Mouse (Mus musculus) embryonic stem cell, embryonic (primary cell): ENCODE results near the gene Abca12.

ENCODE experiments used
- CTCF ChIA-PET, 4 experiments: fragments of 300-600 bp in 2 of 4; fragments of 350-600 bp in 2 of 4; sonication (Branson Sonifier 250); formaldehyde crosslinking; loops; one replicate each; lab custom pipeline; 2022; ENCODE audit warnings: inconsistent platforms in 2 of 4; lab: Charles Lee
- POLR2A ChIA-PET, 4 experiments: fragments of 300-600 bp in 2 of 4; fragments of 350-600 bp in 2 of 4; sonication (Branson Sonifier 250); formaldehyde crosslinking; loops; one replicate each; lab custom pipeline; 2022; ENCODE audit warnings: antibody characterized with exemption in 4 of 4, inconsistent platforms in 1 of 4; lab: Charles Lee

Abca12 gene

GRCm38 (mm10) chr1:71341370-71342260 lies 73.1 kb downstream of the Abca12 start:
- ChIA-PET CTCF (no interaction called here), POLR2A (no interaction called here)

- CTCF ChIA-PET: no interaction called here
- POLR2A ChIA-PET: no interaction called here
Observed at GRCm38 (mm10) chr1:71338548-71339340, 76.0 kb downstream of the Abca12 start.

- ChIA-PET POLR2A (no interaction called here), CTCF (no interaction called here)
Observed at GRCm38 (mm10) chr1:71330349-71330748, 84.4 kb downstream of the Abca12 start.

- POLR2A ChIA-PET: no interaction called here
Observed at GRCm38 (mm10) chr1:71312171-71312570, 102.5 kb downstream of the Abca12 start.

GRCm38 (mm10) chr1:71310614-71311013 lies 104.1 kb downstream of the Abca12 start:
- CTCF ChIA-PET: no interaction called here

More at GRCm38 (mm10) chr1:71312171-71312570, 102.5 kb downstream of the Abca12 start:
- CTCF ChIA-PET: no interaction called here

GRCm38 (mm10) chr1:71307362-71307761 lies 107.3 kb downstream of the Abca12 start:
- CTCF ChIA-PET: no interaction called here
- POLR2A ChIA-PET: interaction anchor here in 1 of 4 experiments (0.6 kb wide), 1 partner anchor 884 kb away, joined by 3 read pairs; no protein-coding TSS in a partner anchor

More at GRCm38 (mm10) chr1:71310614-71311013, 104.1 kb downstream of the Abca12 start:
- POLR2A ChIA-PET: no interaction called here

GRCm38 (mm10) chr1:71306196-71306595 lies 108.5 kb downstream of the Abca12 start:
- CTCF ChIA-PET: no interaction called here

GRCm38 (mm10) chr1:71304588-71304987 lies 110.1 kb downstream of the Abca12 start:
- POLR2A ChIA-PET: interaction anchor here in 1 of 4 experiments (0.9 kb wide), 1 partner anchor 203 kb away, joined by 3 read pairs; no protein-coding TSS in a partner anchor

More at GRCm38 (mm10) chr1:71306196-71306595, 108.5 kb downstream of the Abca12 start:
- POLR2A ChIA-PET: no interaction called here

GRCm38 (mm10) chr1:71297021-71297420 lies 117.7 kb downstream of the Abca12 start:
- POLR2A ChIA-PET: no interaction called here
- CTCF ChIA-PET: no interaction called here

More at GRCm38 (mm10) chr1:71304588-71304987, 110.1 kb downstream of the Abca12 start:
- CTCF ChIA-PET: no interaction called here

GRCm38 (mm10) chr1:71296585-71296984 lies 118.1 kb downstream of the Abca12 start:
- CTCF ChIA-PET: no interaction called here
- POLR2A ChIA-PET: no interaction called here

GRCm38 (mm10) chr1:71291917-71292316 lies 122.8 kb downstream of the Abca12 start:
- CTCF ChIA-PET: interaction anchor here in 1 of 4 experiments (1.0 kb wide), 1 partner anchor 239 kb away, joined by 3 read pairs; no protein-coding TSS in a partner anchor
- POLR2A ChIA-PET: interaction anchor here in 1 of 4 experiments (0.5 kb wide), 1 partner anchor 937 kb away, joined by 5 read pairs; no protein-coding TSS in a partner anchor

- ChIA-PET POLR2A (interaction anchor here in 1 of 4 experiments (1.1 kb wide), 1 partner anchor 11 kb away, joined by 3 read pairs; no protein-coding TSS in a partner anchor), CTCF (interaction anchor here in 2 of 4 experiments (0.6 to 1.7 kb wide), 4 partner anchors 8 to 834 kb away, joined by 3 to 16 read pairs (median 6); no protein-coding TSS in a partner anchor)
Observed at GRCm38 (mm10) chr1:71289511-71289910, 125.2 kb downstream of the Abca12 start.

- ChIA-PET CTCF (interaction anchor here in 1 of 4 experiments (0.6 kb wide), 1 partner anchor 45 kb away, joined by 3 read pairs; no protein-coding TSS in a partner anchor), POLR2A (no interaction called here)
Observed at GRCm38 (mm10) chr1:71276940-71277339, 137.8 kb downstream of the Abca12 start.

- CTCF ChIA-PET: no interaction called here
Observed at GRCm38 (mm10) chr1:71272550-71272949, 142.2 kb downstream of the Abca12 start.

GRCm38 (mm10) chr1:71272077-71272476 lies 142.6 kb downstream of the Abca12 start:
- ChIA-PET POLR2A (no interaction called here), CTCF (no interaction called here)

More at GRCm38 (mm10) chr1:71272550-71272949, 142.2 kb downstream of the Abca12 start:
- POLR2A ChIA-PET: interaction anchor here in 1 of 4 experiments (0.6 kb wide), 1 partner anchor 169 kb away, joined by 4 read pairs; no protein-coding TSS in a partner anchor

- ChIA-PET CTCF (no interaction called here), POLR2A (no interaction called here)
Observed at GRCm38 (mm10) chr1:71270083-71270482, 144.6 kb downstream of the Abca12 start.

- CTCF ChIA-PET: no interaction called here
- POLR2A ChIA-PET: interaction anchor here in 1 of 4 experiments (0.6 kb wide), 1 partner anchor 132 kb away, joined by 3 read pairs; no protein-coding TSS in a partner anchor
Observed at GRCm38 (mm10) chr1:71266630-71267029, 148.1 kb downstream of the Abca12 start.

- CTCF ChIA-PET: no interaction called here
- POLR2A ChIA-PET: no interaction called here
Observed at GRCm38 (mm10) chr1:71263532-71263931, 151.2 kb downstream of the Abca12 start.

- POLR2A ChIA-PET: interaction anchor here in 1 of 4 experiments (1.4 kb wide), 1 partner anchor 13 kb away, joined by 5 read pairs; no protein-coding TSS in a partner anchor
- CTCF ChIA-PET: no interaction called here
Observed at GRCm38 (mm10) chr1:71244647-71245046, 170.1 kb downstream of the Abca12 start.
